Mouse (Mus musculus) stomach, embryonic 14.5 days (tissue): Measurements from ENCODE around the gene Trarg1. TPM values are rescaled to one million over a fixed set of nuclear protein-coding genes. Genes with fewer than 3 reads are reported as not detected.

Source experiments
- ATAC-seq: fragments of 200-750 bp; cut with Nextera tagmentation; 2 replicates; pipeline ENCODE4 v1.8.0; 2017; ENCODE audit warnings: low read depth, moderate TSS enrichment; ENCODE audit not compliant: insufficient number of reproducible peaks, insufficient read depth, low FRiP score
- H3K27ac ChIP-seq: fragments of 300-500 bp; sonication (generic); 2 replicates; pipeline ENCODE4 v1.5.1; 2014; ENCODE audit warnings: mild to moderate bottlenecking, low read length, moderate library complexity, mixed read lengths
- H3K27me3 ChIP-seq: fragments of 300-500 bp; sonication (generic); 2 replicates; pipeline ENCODE4 v1.6.1; 2014; ENCODE audit warnings: low read length, control low read depth, mixed read lengths; ENCODE audit not compliant: control insufficient read depth, insufficient read depth
- H3K36me3 ChIP-seq: fragments of 300-500 bp; sonication (generic); 2 replicates; pipeline ENCODE4 v1.6.1; 2014; ENCODE audit warnings: mild to moderate bottlenecking, control low read depth, low read length, moderate library complexity, mixed read lengths; ENCODE audit not compliant: control insufficient read depth, insufficient read depth
- H3K4me1 ChIP-seq: fragments of 300-500 bp; sonication (generic); 2 replicates; pipeline ENCODE4 v1.6.1; 2014; ENCODE audit warnings: low read length, control low read depth, mixed read lengths; ENCODE audit not compliant: control insufficient read depth, insufficient read depth
- H3K4me2 ChIP-seq: fragments of 300-500 bp; sonication (generic); replicated peaks from 2 replicates; pipeline ENCODE4 v1.6.1; 2014; ENCODE audit warnings: low read depth, low read length, control low read depth
- H3K4me3 ChIP-seq: fragments of 300-500 bp; sonication (generic); 2 replicates; pipeline ENCODE4 v1.5.1; 2014; ENCODE audit warnings: low read depth, low read length, control low read depth
- H3K9ac ChIP-seq: fragments of 300-500 bp; sonication (generic); replicated peaks from 2 replicates; pipeline ENCODE4 v1.6.1; 2014; ENCODE audit warnings: low read depth, mild to moderate bottlenecking, control low read depth, low read length, moderate library complexity, mixed read lengths
- H3K9me3 ChIP-seq: fragments of 300-500 bp; sonication (generic); 2 replicates; pipeline ENCODE4 v1.6.1; 2016; ENCODE audit warnings: low read depth, low read length, control low read depth; ENCODE audit not compliant: control insufficient read depth
- WGBS: fragments of 180-500 bp; shearing (Covaris S2); extraction: QIAGEN DNeasy Blood & Tissue Kit; methylation state at CpG from one replicate; pipeline ENCODE4 v1.1.7; 2014; 5-methylcytosine and 5-hydroxymethylcytosine counted together
- polyA plus RNA-seq: library from polyadenylated mRNA; unstranded; fragments of >200 nt; fragmentation: Nextera tagmentation; extraction: Ambion mirVana; gene quantifications from 2 replicates; pipeline ENCODE4 v1.2.1, GENCODE M21; 2014

Trarg1 gene
- polyA plus RNA-seq, 1 experiment from 2014 or later: 0.16 TPM

- Histone ChIP-seq H3K27ac (no peak overlapping the region), H3K4me2 (no peak overlapping the region), H3K36me3 (peaks cover 30% of the 10 kb centered on the region), H3K4me3 (no peak overlapping the region), H3K9me3 (no peaks in the 10 kb centered on the region), H3K4me1 (no peaks in the 10 kb centered on the region), H3K27me3 (no peaks in the 10 kb centered on the region), H3K9ac (no peak overlapping the region)
- ATAC-seq: no peak
- WGBS: 94% methylated on average over 11 of the region's 11 CpGs
Observed at GRCm38 (mm10) chr11:76728093-76728492, 48.5 kb downstream of the Trarg1 start.

GRCm38 (mm10) chr11:76730650-76731049 is 51.0 kb downstream of the Trarg1 start:
- no peak overlapping the region for H3K9ac ChIP-seq
- peaks cover 50% of the 10 kb centered on the region for H3K36me3 ChIP-seq
- H3K4me3 ChIP-seq: no peak overlapping the region
- no peak for ATAC-seq
- H3K4me1 ChIP-seq: no peaks in the 10 kb centered on the region
- no peaks in the 10 kb centered on the region for H3K9me3 ChIP-seq
- H3K27ac ChIP-seq: no peak overlapping the region
- H3K4me2 ChIP-seq: no peak overlapping the region
- no peaks in the 10 kb centered on the region for H3K27me3 ChIP-seq
- 77% methylated on average over 3 of the region's 3 CpGs for WGBS

GRCm38 (mm10) chr11:76734560-76734959 is 55.0 kb downstream of the Trarg1 start:
- no peak for ATAC-seq
- Histone ChIP-seq H3K4me2 (no peak overlapping the region), H3K4me3 (no peak overlapping the region), H3K27ac (no peak overlapping the region), H3K4me1 (no peaks in the 10 kb centered on the region), H3K9me3 (no peaks in the 10 kb centered on the region), H3K9ac (no peak overlapping the region), H3K27me3 (no peaks in the 10 kb centered on the region), H3K36me3 (peaks cover 40% of the 10 kb centered on the region)
- 75% methylated on average over 3 of the region's 3 CpGs for WGBS

- no peak overlapping the region for H3K4me2 ChIP-seq
- no peak overlapping the region for H3K27ac ChIP-seq
- no peak overlapping the region for H3K4me3 ChIP-seq
- no peaks in the 10 kb centered on the region for H3K27me3 ChIP-seq
- no peak overlapping the region for H3K9ac ChIP-seq
- no peak for ATAC-seq
- no peaks in the 10 kb centered on the region for H3K9me3 ChIP-seq
- H3K4me1 ChIP-seq: no peaks in the 10 kb centered on the region
- WGBS: 71% methylated on average over 4 of the region's 4 CpGs
- H3K36me3 ChIP-seq: peaks cover 36% of the 10 kb centered on the region
Observed at GRCm38 (mm10) chr11:76735753-76736324, 56.2 kb downstream of the Trarg1 start.

- H3K36me3 ChIP-seq: peaks cover 42% of the 10 kb centered on the region; the same call in 1 of the 2 replicates
- no peak for ATAC-seq
Observed at GRCm38 (mm10) chr11:76739125-76739524, 59.5 kb downstream of the Trarg1 start.

GRCm38 (mm10) chr11:76742511-76742910 is 62.9 kb downstream of the Trarg1 start:
- no peak for ATAC-seq
- 95% methylated on average over 7 of the region's 7 CpGs for WGBS
- H3K9me3 ChIP-seq: no peaks in the 10 kb centered on the region
- no peak overlapping the region for H3K4me3 ChIP-seq
- H3K36me3 ChIP-seq: peaks cover 32% of the 10 kb centered on the region
- no peaks in the 10 kb centered on the region for H3K27me3 ChIP-seq
- H3K27ac ChIP-seq: no peak overlapping the region
- no peaks in the 10 kb centered on the region for H3K4me1 ChIP-seq
- no peak overlapping the region for H3K4me2 ChIP-seq
- H3K9ac ChIP-seq: no peak overlapping the region

More at GRCm38 (mm10) chr11:76739125-76739524, 59.5 kb downstream of the Trarg1 start:
- no peak overlapping the region for H3K4me2 ChIP-seq
- H3K9ac ChIP-seq: no peak overlapping the region
- no peaks in the 10 kb centered on the region for H3K4me1 ChIP-seq
- 77% methylated on average over 6 of the region's 6 CpGs for WGBS
- H3K27ac ChIP-seq: no peak overlapping the region
- no peaks in the 10 kb centered on the region for H3K27me3 ChIP-seq
- H3K9me3 ChIP-seq: no peaks in the 10 kb centered on the region
- H3K4me3 ChIP-seq: no peak overlapping the region

- Histone ChIP-seq H3K4me1 (no peaks in the 10 kb centered on the region), H3K4me3 (no peak overlapping the region), H3K36me3 (peaks cover 51% of the 10 kb centered on the region), H3K27me3 (no peaks in the 10 kb centered on the region), H3K27ac (no peak overlapping the region), H3K4me2 (no peak overlapping the region), H3K9ac (no peak overlapping the region), H3K9me3 (no peaks in the 10 kb centered on the region)
- no peak for ATAC-seq
- 72% methylated on average over 7 of the region's 7 CpGs for WGBS
Observed at GRCm38 (mm10) chr11:76744550-76744949, 64.9 kb downstream of the Trarg1 start.

GRCm38 (mm10) chr11:76745921-76746320 is 66.3 kb downstream of the Trarg1 start:
- 89% methylated on average over 1 of the region's 1 CpGs for WGBS
- H3K36me3 ChIP-seq: peaks cover 61% of the 10 kb centered on the region

More at GRCm38 (mm10) chr11:76745921-76746320, 66.3 kb downstream of the Trarg1 start:
- H3K4me3 ChIP-seq: no peak overlapping the region
- H3K4me2 ChIP-seq: no peak overlapping the region
- no peak for ATAC-seq
- no peaks in the 10 kb centered on the region for H3K27me3 ChIP-seq
- no peaks in the 10 kb centered on the region for H3K4me1 ChIP-seq
- H3K9ac ChIP-seq: no peak overlapping the region
- H3K9me3 ChIP-seq: no peaks in the 10 kb centered on the region
- H3K27ac ChIP-seq: no peak overlapping the region
